Mouse (Mus musculus) intestine, embryonic 16.5 days (tissue): Measurements from ENCODE around the gene Zfp74. TPM values are rescaled to one million over a fixed set of nuclear protein-coding genes. Genes with fewer than 3 reads are reported as not detected.
A peak's percentile ranks its signal among the peaks of the same experiment; 100 is the strongest.

ENCODE experiments used
- ATAC-seq: fragments of 200-750 bp; cut with Nextera tagmentation; 2 replicates; pipeline ENCODE4 v1.8.0; 2017; ENCODE audit warnings: moderate TSS enrichment, moderate library complexity
- H3K27ac ChIP-seq: fragments of 300-500 bp; sonication (generic); 2 replicates; pipeline ENCODE4 v1.5.1; 2014; ENCODE audit warnings: mild to moderate bottlenecking, low read length
- H3K27me3 ChIP-seq: fragments of 300-500 bp; sonication (generic); replicated peaks from 2 replicates; pipeline ENCODE4 v1.6.1; 2014; ENCODE audit warnings: low read length, control low read depth, mixed read lengths; ENCODE audit not compliant: control insufficient read depth, insufficient read depth
- H3K36me3 ChIP-seq: fragments of 300-500 bp; sonication (generic); 2 replicates; pipeline ENCODE4 v1.6.1; 2014; ENCODE audit warnings: low read length, control low read depth; ENCODE audit not compliant: control insufficient read depth, insufficient read depth
- H3K4me1 ChIP-seq: fragments of 300-500 bp; sonication (generic); 2 replicates; pipeline ENCODE4 v1.6.1; 2014; ENCODE audit warnings: low read length, control low read depth, mixed read lengths; ENCODE audit not compliant: control insufficient read depth, insufficient read depth
- H3K4me2 ChIP-seq: fragments of 300-500 bp; sonication (generic); 2 replicates; pipeline ENCODE4 v1.6.1; 2014; ENCODE audit warnings: low read depth, low read length, control low read depth
- H3K4me3 ChIP-seq: fragments of 300-500 bp; sonication (generic); 2 replicates; pipeline ENCODE4 v1.5.1; 2014; ENCODE audit warnings: mild to moderate bottlenecking, low read length
- H3K9ac ChIP-seq: fragments of 300-500 bp; sonication (generic); 2 replicates; pipeline ENCODE4 v1.6.1; 2014; ENCODE audit warnings: low read depth, low read length
- H3K9me3 ChIP-seq: fragments of 300-500 bp; sonication (generic); 2 replicates; pipeline ENCODE4 v1.6.1; 2016; ENCODE audit warnings: low read length, control low read depth; ENCODE audit not compliant: control insufficient read depth
- WGBS: fragments of 180-500 bp; shearing (Covaris S2); extraction: QIAGEN DNeasy Blood & Tissue Kit; methylation state at CpG from one replicate; pipeline ENCODE4 v1.1.7; 2014; 5-methylcytosine and 5-hydroxymethylcytosine counted together
- polyA plus RNA-seq: library from polyadenylated mRNA; unstranded; fragments of >200 nt; fragmentation: Nextera tagmentation; extraction: Ambion mirVana; gene quantifications from 2 replicates; pipeline ENCODE4 v1.2.1, GENCODE M21; 2015

Zfp74 gene
- polyA plus RNA-seq, 1 experiment from 2014 or later = 6.4 TPM

GRCm38 (mm10) chr7:29921439-29922093, 32.3 kb downstream of the Zfp74 start:
- Histone ChIP-seq H3K36me3 (no peaks in the 10 kb centered on the region), H3K4me2 (no peak overlapping the region), H3K4me3 (no peak overlapping the region), H3K27ac (no peak overlapping the region), H3K9ac (no peak overlapping the region), H3K4me1 (no peaks in the 10 kb centered on the region), H3K9me3 (no peaks in the 10 kb centered on the region), H3K27me3 (no peaks in the 10 kb centered on the region)
- 79% methylated on average over 6 of the region's 6 CpGs for WGBS
- no peak for ATAC-seq

DNA sequence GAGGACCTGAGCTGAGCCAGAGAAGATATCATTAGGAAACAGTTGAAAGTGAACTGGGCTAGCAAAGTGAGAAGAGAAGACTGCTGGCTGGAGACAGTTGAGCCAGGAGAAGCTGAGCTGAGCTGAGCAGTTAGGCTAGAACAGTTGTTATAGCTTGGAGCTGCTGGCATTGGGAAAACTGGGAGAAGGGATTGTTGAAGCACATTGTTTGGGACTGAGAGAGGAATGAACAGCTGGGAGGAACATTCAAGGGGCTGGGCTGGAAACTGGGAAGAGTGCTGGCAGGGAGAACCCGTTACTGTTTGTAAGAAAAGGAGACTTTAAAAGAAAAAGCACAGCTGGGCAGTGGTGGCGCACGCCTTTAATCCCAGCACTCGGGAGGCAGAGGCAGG, 35.8 kb downstream of the Zfp74 start:
- Histone ChIP-seq H3K27ac (no peak overlapping the region), H3K4me2 (no peak overlapping the region), H3K4me1 (no peaks in the 10 kb centered on the region), H3K9ac (no peak overlapping the region), H3K27me3 (no peaks in the 10 kb centered on the region), H3K9me3 (no peaks in the 10 kb centered on the region; the same call in 1 of the 2 replicates), H3K4me3 (no peak overlapping the region), H3K36me3 (peaks cover 17% of the 10 kb centered on the region)
- 89% methylated on average over 4 of the region's 4 CpGs for WGBS
- no peak for ATAC-seq

- H3K9me3 ChIP-seq = no peaks in the 10 kb centered on the region; the same call in 1 of the 2 replicates
- no peak overlapping the region for H3K9ac ChIP-seq
- H3K4me1 ChIP-seq = no peaks in the 10 kb centered on the region
- H3K27ac ChIP-seq = no peak overlapping the region
- H3K36me3 ChIP-seq = peaks cover 17% of the 10 kb centered on the region
- WGBS = 47% methylated on average over 6 of the region's 6 CpGs
- H3K4me3 ChIP-seq = no peak overlapping the region
- no peaks in the 10 kb centered on the region for H3K27me3 ChIP-seq
- no peak for ATAC-seq
- H3K4me2 ChIP-seq = no peak overlapping the region
These were observed 36.4 kb downstream of the Zfp74 start for GRCm38 (mm10) chr7:29917371-29918061.

DNA sequence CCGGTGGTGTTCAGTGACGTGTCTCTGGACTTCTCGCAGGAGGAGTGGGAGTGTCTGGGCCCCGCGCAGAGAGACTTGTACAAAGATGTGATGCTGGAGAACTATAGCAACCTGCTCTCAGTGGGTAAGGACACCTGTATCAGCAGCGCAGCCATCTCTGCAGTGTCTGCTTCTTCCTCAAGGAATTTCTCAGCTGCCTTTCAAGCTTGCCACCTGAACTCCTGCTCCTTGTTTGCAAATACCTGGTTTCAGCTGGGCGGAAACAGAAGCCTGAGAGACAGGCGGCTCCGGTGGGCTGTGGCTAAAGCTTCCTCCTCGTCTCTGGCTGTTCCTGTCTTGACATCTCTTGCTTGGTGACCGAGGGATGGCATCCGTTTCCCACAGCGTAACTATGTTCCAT, 41.7 kb downstream of the Zfp74 start:
- Histone ChIP-seq H3K4me3 (no peak overlapping the region), H3K27me3 (no peaks in the 10 kb centered on the region), H3K36me3 (peaks cover 24% of the 10 kb centered on the region), H3K4me1 (peaks cover 8% of the 10 kb centered on the region; the same call in 1 of the 2 replicates), H3K9me3 (no peaks in the 10 kb centered on the region; the same call in 1 of the 2 replicates), H3K9ac (no peak overlapping the region), H3K27ac (no peak overlapping the region), H3K4me2 (no peak overlapping the region)
- no peak for ATAC-seq
- whole genome bisulfite sequencing = 92% methylated on average over 13 of the region's 13 CpGs

DNA sequence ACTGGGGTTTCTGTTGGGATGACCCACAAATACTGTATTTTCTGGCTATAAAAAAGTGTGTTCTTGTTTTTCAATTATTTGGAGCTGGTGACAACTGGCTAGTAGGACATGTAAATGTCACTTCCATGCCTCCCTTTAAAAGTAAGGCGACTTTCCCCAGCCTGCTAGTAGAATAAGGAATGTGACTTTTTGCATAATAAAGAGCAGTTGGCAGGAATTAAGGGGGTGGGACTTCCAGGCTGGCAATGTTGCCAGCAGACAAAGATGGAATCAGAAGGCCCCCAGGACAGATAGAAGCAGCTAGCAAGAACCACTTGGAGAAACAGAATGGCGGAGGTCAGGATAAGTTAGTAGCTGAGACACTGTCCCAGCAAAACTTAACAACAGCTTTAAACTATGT, 43.6 kb downstream of the Zfp74 start:
- 73% methylated on average over 2 of the region's 2 CpGs for WGBS
- Histone ChIP-seq H3K27ac (no peak overlapping the region), H3K27me3 (no peaks in the 10 kb centered on the region), H3K9me3 (no peaks in the 10 kb centered on the region; the same call in 1 of the 2 replicates), H3K9ac (no peak overlapping the region), H3K4me3 (no peak overlapping the region), H3K4me2 (no peak overlapping the region), H3K4me1 (peaks cover 8% of the 10 kb centered on the region; the same call in 1 of the 2 replicates), H3K36me3 (peaks cover 20% of the 10 kb centered on the region)
- no peak for ATAC-seq

DNA sequence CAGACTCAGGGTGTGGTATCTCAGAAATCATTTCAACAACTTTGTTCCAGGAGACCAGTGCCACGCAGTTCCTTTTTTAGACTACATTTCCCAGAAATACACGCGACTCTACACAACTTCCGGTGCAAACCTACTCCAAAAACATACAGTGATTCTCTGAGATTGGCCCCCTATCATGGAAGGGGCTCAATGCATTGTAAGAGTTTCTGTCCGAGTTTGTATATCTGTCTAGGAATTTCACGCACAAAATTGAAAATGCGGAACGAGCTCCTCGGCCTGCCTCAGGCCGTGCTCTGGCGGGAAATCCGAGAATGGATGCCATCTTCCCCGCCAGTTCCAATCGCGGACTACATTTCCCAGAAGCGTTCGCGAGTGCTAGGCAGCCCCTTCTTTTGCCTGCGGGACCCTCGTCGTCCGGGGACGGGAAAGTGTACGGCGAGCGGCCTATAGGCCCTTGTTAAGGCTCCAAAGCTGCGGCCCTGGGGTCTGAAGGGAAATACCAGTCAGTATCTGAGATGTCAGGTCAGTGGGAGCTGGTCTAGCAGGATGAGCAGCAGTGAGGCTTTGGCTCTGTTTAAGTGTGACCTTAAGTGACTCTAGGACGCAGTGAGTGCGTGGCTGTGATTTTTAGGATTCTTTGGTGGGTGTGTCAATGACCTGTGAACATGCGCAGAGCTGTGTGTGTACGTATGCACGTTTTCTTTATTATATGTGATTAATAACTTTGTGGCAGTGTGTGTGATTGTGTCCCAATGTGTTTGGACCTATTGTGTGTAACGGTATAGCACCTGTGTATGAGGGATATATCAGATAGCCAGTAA, 45.5 kb downstream of the Zfp74 start, which contains the start of gene Zfp383:
TSS of gene Zfp383 (plus strand) at position 94 of the 821 bp plus-strand sequence.
- peak within 1 kb of the TSS; percentile 75 for H3K27ac ChIP-seq
- WGBS = under 1% methylated on average over 33 of the region's 33 CpGs
- peak within 1 kb of the TSS; percentile 71 for H3K4me3 ChIP-seq
- peak within 1 kb of the TSS; percentile 56 for H3K4me2 ChIP-seq
- peak within 1 kb of the TSS; percentile 75 for H3K9ac ChIP-seq
- H3K36me3 ChIP-seq = peaks cover 13% of the 10 kb centered on the region
- H3K27me3 ChIP-seq = no peaks in the 10 kb centered on the region
- H3K4me1 ChIP-seq = peaks cover 8% of the 10 kb centered on the region; the same call in 1 of the 2 replicates
- H3K9me3 ChIP-seq = no peaks in the 10 kb centered on the region
- peak; percentile 75 for ATAC-seq

- Histone ChIP-seq H3K4me3 (no peak overlapping the region), H3K9me3 (no peaks in the 10 kb centered on the region), H3K27me3 (no peaks in the 10 kb centered on the region), H3K9ac (no peak overlapping the region), H3K36me3 (peaks cover 10% of the 10 kb centered on the region), H3K4me1 (peaks cover 8% of the 10 kb centered on the region; the same call in 1 of the 2 replicates), H3K27ac (no peak overlapping the region), H3K4me2 (no peak overlapping the region)
- ATAC-seq = no peak
- 87% methylated on average over 5 of the region's 5 CpGs for WGBS
These were observed 46.7 kb downstream of the Zfp74 start for GRCm38 (mm10) chr7:29907206-29907605.

GRCm38 (mm10) chr7:29906682-29907058, 47.2 kb downstream of the Zfp74 start:
- Histone ChIP-seq H3K9me3 (no peaks in the 10 kb centered on the region), H3K9ac (peak overlapping the region; percentile 56), H3K4me3 (peak overlapping the region; percentile 68), H3K4me1 (peaks cover 8% of the 10 kb centered on the region; the same call in 1 of the 2 replicates), H3K27me3 (no peaks in the 10 kb centered on the region), H3K4me2 (peak overlapping the region; percentile 70), H3K27ac (peak overlapping the region; percentile 98), H3K36me3 (peaks cover 6% of the 10 kb centered on the region; the same call in 1 of the 2 replicates)
- 23% methylated on average over 8 of the region's 8 CpGs for WGBS
- no peak for ATAC-seq
